Mouse (Mus musculus) E14TG2a.4 (cell line): ENCODE data around the gene Serf2.
A peak's percentile ranks its signal among the peaks of the same experiment; 100 is the strongest.

Source experiments
- CTCF ChIP-seq: conservative IDR thresholded peaks from 2 replicates; pipeline ENCODE4 v1.5.1; 2014; ENCODE audit warnings: low read length
- NANOG ChIP-seq: IDR thresholded peaks from 2 replicates; pipeline ENCODE4 v1.6.1; 2014; ENCODE audit warnings: borderline replicate concordance, low read length, mixed read lengths

DNA sequence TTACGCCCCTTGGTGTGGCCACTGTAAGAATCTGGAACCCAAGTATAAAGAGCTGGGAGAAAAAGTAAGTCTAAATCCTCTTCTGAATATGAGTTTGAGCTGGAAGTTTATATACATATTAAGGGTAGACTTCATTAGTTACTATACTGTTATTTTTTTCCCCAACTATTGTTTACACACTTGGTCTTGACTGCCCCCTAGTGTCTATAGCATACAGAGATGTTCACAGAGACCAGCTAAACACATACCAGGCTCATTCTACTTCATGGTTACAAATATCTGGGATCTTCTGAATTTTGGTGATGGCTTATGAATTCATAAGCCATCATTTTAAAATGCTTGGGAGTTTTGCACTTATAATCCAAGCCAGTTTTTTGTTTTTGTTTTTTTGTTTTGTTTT is 14.1 kb upstream of the Serf2 start:
- TF ChIP-seq CTCF (peak; percentile 46), NANOG (no peak)
